12 mouse cellular contexts compared by ENCODE assay signal in genomic region chr5:124091951-124092406, GRCm38 (mm10). TPM values are rescaled to one million over a fixed set of nuclear protein-coding genes. Genes with fewer than 3 reads are reported as not detected.
DNase-seq lines count a peak whose midpoint lies in the region; ATAC-seq and TF ChIP-seq lines count a peak whose summit lies in the region.
"Had no signal": no experiment of that assay in that cellular context is flagged by ENCODE, and none has a peak within 500 bp of the region (broad histone marks: within the 10 kb centered on the region; RNA-seq: fewer than 3 reads in every experiment).

No protein-coding gene starts in this region.

- ATAC-seq in lung, embryonic 16.5 days (ENCODE audit: low read depth): 0 out of 2 replicates have a peak, but pooled peaks have one; percentile 10
- peak; percentile 68 for ATAC-seq in erythroblast, adult 5-6 weeks (replicated peaks; ENCODE audit: low FRiP score, poor library complexity, severe bottlenecking)
- ATAC-seq in liver, embryonic 14.5 days (ENCODE audit: insufficient read depth): peak; percentile 71
- peak; percentile 74 for ATAC-seq in stomach, embryonic 16.5 days (ENCODE audit: insufficient read depth, low FRiP score)
- ATAC-seq: forebrain, embryonic 15.5 days had no signal

- H3K4me1 ChIP-seq in lung, embryonic 16.5 days (replicated peaks; ENCODE audit: control insufficient read depth, insufficient read depth, low read length): peaks cover 17% of the 10 kb centered on the region
- H3K4me1 ChIP-seq in liver, embryonic 14.5 days (replicated peaks; ENCODE audit: control insufficient read depth in 2 of 2, insufficient read depth in 2 of 2, low read length in 1 of 2): peaks cover 28 to 30% of the 10 kb centered on the region in 2 experiments
- H3K4me1 ChIP-seq in stomach, embryonic 16.5 days (ENCODE audit: control insufficient read depth, insufficient read depth, low read length): peaks cover 6% of the 10 kb centered on the region

- H3K27ac ChIP-seq in lung, embryonic 16.5 days (ENCODE audit: low read length): no peak overlapping the region
- H3K27ac ChIP-seq in liver, embryonic 14.5 days: peak overlapping the region; percentile 80
- H3K27ac ChIP-seq in stomach, embryonic 16.5 days (ENCODE audit: low read length): peak overlapping the region; percentile 31; the same call in 1 of the 2 replicates
- H3K27ac ChIP-seq: embryonic facial prominence, embryonic 10.5 days; forebrain, embryonic 15.5 days had no signal

- no peak for DNase-seq in lung, postnatal 14 days
- DNase-seq in liver, embryonic 14.5 days (ENCODE audit: low read depth in 3 of 3, low spot score in 3 of 3): peak; percentile 76 to 93 (median 80)
- DNase-seq in right cerebral cortex, postnatal 25 days: no peak
- no peak for DNase-seq in heart, adult 18-20 months
- no peak for DNase-seq in gastrocnemius, postnatal 4 days (ENCODE audit: low spot score in 2 of 2)
- DNase-seq: kidney, postnatal 10 days; thymus, postnatal 4 days had no signal

- no peak overlapping the region for H3K4me2 ChIP-seq in lung, embryonic 16.5 days (ENCODE audit: low read depth, low read length)
- peak overlapping the region; percentile 62 for H3K4me2 ChIP-seq in liver, embryonic 14.5 days (ENCODE audit: low read depth)
- no peak overlapping the region for H3K4me2 ChIP-seq in stomach, embryonic 16.5 days (ENCODE audit: low read depth, low read length)
- H3K4me2 ChIP-seq: forebrain, embryonic 15.5 days had no signal

- 33% methylated on average over 9 of the region's 9 CpGs for WGBS in lung, embryonic 16.5 days
- 17% methylated on average over 9 of the region's 9 CpGs for WGBS in liver, embryonic 14.5 days (ENCODE audit: insufficient replicate concordance)
- 38% methylated on average over 9 of the region's 9 CpGs for WGBS in stomach, embryonic 16.5 days

- peak; percentile 98 for TF ChIP-seq EP300 in liver, embryonic 14.5 days (IDR thresholded peaks at IDR 0.05; ENCODE audit: low read depth)

- H3K4me3 ChIP-seq in lung, embryonic 16.5 days (ENCODE audit: low read length): no peak overlapping the region
- peak overlapping the region; percentile 21 to 31; a peak in 3 of 4 replicates for H3K4me3 ChIP-seq in liver, embryonic 14.5 days (ENCODE audit: insufficient read depth in 1 of 2, low read depth in 2 of 2, low read length in 2 of 2)
- H3K4me3 ChIP-seq in stomach, embryonic 16.5 days (replicated peaks; ENCODE audit: low read length): no peak overlapping the region
- H3K4me3 ChIP-seq: embryonic facial prominence, embryonic 10.5 days; forebrain, embryonic 15.5 days had no signal

- TF ChIP-seq CTCF in liver, embryonic 14.5 days (IDR thresholded peaks at IDR 0.05; ENCODE audit: low read depth): no peak

- H3K9me3 ChIP-seq in lung, embryonic 16.5 days (ENCODE audit: control insufficient read depth, low read length): no peaks in the 10 kb centered on the region
- H3K9me3 ChIP-seq in liver, embryonic 14.5 days (ENCODE audit: control insufficient read depth, low read length): no peaks in the 10 kb centered on the region
- H3K9me3 ChIP-seq in stomach, embryonic 16.5 days (replicated peaks; ENCODE audit: control insufficient read depth, low read length): no peaks in the 10 kb centered on the region
- H3K9me3 ChIP-seq: embryonic facial prominence, embryonic 10.5 days; forebrain, embryonic 15.5 days had no signal

- no peaks in the 10 kb centered on the region for H3K36me3 ChIP-seq in lung, embryonic 16.5 days (ENCODE audit: control insufficient read depth, insufficient read depth, low read length)
- H3K36me3 ChIP-seq in liver, embryonic 14.5 days (replicated peaks; ENCODE audit: control insufficient read depth, insufficient read depth, low read depth): no peaks in the 10 kb centered on the region; the same call in 1 of the 2 replicates
- H3K36me3 ChIP-seq in stomach, embryonic 16.5 days (ENCODE audit: control insufficient read depth, insufficient read depth, low read length): no peaks in the 10 kb centered on the region
- H3K36me3 ChIP-seq: embryonic facial prominence, embryonic 10.5 days; forebrain, embryonic 15.5 days had no signal

- H3K27me3 ChIP-seq in lung, embryonic 16.5 days (ENCODE audit: control insufficient read depth, insufficient read depth, low read depth, low read length): no peaks in the 10 kb centered on the region
- H3K27me3 ChIP-seq in liver, embryonic 14.5 days (ENCODE audit: control insufficient read depth, insufficient read depth, low read length): no peaks in the 10 kb centered on the region
- no peaks in the 10 kb centered on the region for H3K27me3 ChIP-seq in stomach, embryonic 16.5 days (ENCODE audit: control insufficient read depth, insufficient read depth, low read length)

- no peak overlapping the region for H3K9ac ChIP-seq in lung, embryonic 16.5 days (ENCODE audit: low read length)
- H3K9ac ChIP-seq in liver, embryonic 14.5 days (replicated peaks): peak overlapping the region; percentile 55
- H3K9ac ChIP-seq in stomach, embryonic 16.5 days (ENCODE audit: low read length): no peak overlapping the region
- H3K9ac ChIP-seq: forebrain, embryonic 15.5 days had no signal

RNA-seq across cellular contexts. Expression of gene Abcb9, which starts 3.6 kb away (rescaled TPM):
- 2.7 and 3.8 TPM in 2 replicates for polyA plus RNA-seq in lung, embryonic 16.5 days (2015; fragmentation: Nextera tagmentation; extraction: Ambion mirVana)
- total RNA-seq in erythroblast, adult 5-6 weeks (2015; ENCODE audit: low replicate concordance): 13.8 and 15.5 TPM in 2 replicates
- total RNA-seq in erythroblast, adult 5-6 weeks (2017; ENCODE audit: low replicate concordance): 19.1 and 23.4 TPM in 2 replicates
- polyA plus RNA-seq in liver, embryonic 14.5 days (2012; rRNA removed): 2.9 and 3.1 TPM in 2 replicates
- 2.6 and 3.6 TPM in 2 replicates for polyA plus RNA-seq in liver, embryonic 14.5 days (2014; fragmentation: Nextera tagmentation; extraction: Ambion mirVana)
- 3.2 and 3.7 TPM in 2 replicates for polyA plus RNA-seq in stomach, embryonic 16.5 days (2015; fragmentation: Nextera tagmentation; extraction: Ambion mirVana)
- 10 to 100 TPM in 1 of 2 experiments, 1 to 10 TPM in 1; 8.9 to 10.7 TPM for total RNA-seq in heart, adult 18-20 months (2021)
- total RNA-seq in gastrocnemius, postnatal 4 days (2021): 1 to 10 TPM; 5.2 to 6.1 TPM

RNA-seq across cellular contexts. Expression of gene Ogfod2, which starts 20.1 kb away (rescaled TPM):
- polyA plus RNA-seq in lung, embryonic 16.5 days (2015; fragmentation: Nextera tagmentation; extraction: Ambion mirVana): 29.7 and 33.1 TPM in 2 replicates
- total RNA-seq in erythroblast, adult 5-6 weeks (2015; ENCODE audit: low replicate concordance): 4.8 and 6.9 TPM in 2 replicates
- total RNA-seq in erythroblast, adult 5-6 weeks (2017; ENCODE audit: low replicate concordance): 13.9 and 19.9 TPM in 2 replicates
- polyA plus RNA-seq in liver, embryonic 14.5 days (2012; rRNA removed): 10.0 and 12.5 TPM in 2 replicates
- polyA plus RNA-seq in liver, embryonic 14.5 days (2014; fragmentation: Nextera tagmentation; extraction: Ambion mirVana): 10.1 and 10.9 TPM in 2 replicates
- 27.7 and 30.2 TPM in 2 replicates for polyA plus RNA-seq in stomach, embryonic 16.5 days (2015; fragmentation: Nextera tagmentation; extraction: Ambion mirVana)
- 10 to 100 TPM; 15.1 to 17.5 TPM for total RNA-seq in heart, adult 18-20 months (2021)
- total RNA-seq in gastrocnemius, postnatal 4 days (2021): 10 to 100 TPM in 1 of 2 experiments, 1 to 10 TPM in 1; 9.0 to 11.2 TPM

RNA-seq across cellular contexts. Expression of gene Arl6ip4, which starts 23.9 kb away (rescaled TPM):
- 98.8 and 99.9 TPM in 2 replicates for polyA plus RNA-seq in lung, embryonic 16.5 days (2015; fragmentation: Nextera tagmentation; extraction: Ambion mirVana)
- total RNA-seq in erythroblast, adult 5-6 weeks (2015; ENCODE audit: low replicate concordance): 18.4 and 22.9 TPM in 2 replicates
- 12.2 and 65.1 TPM in 2 replicates for total RNA-seq in erythroblast, adult 5-6 weeks (2017; ENCODE audit: low replicate concordance)
- polyA plus RNA-seq in liver, embryonic 14.5 days (2012; rRNA removed): 34.4 and 50.6 TPM in 2 replicates
- polyA plus RNA-seq in liver, embryonic 14.5 days (2014; fragmentation: Nextera tagmentation; extraction: Ambion mirVana): 52.2 and 56.5 TPM in 2 replicates
- 76.1 and 81.6 TPM in 2 replicates for polyA plus RNA-seq in stomach, embryonic 16.5 days (2015; fragmentation: Nextera tagmentation; extraction: Ambion mirVana)
- total RNA-seq in heart, adult 18-20 months (2021): 10 to 100 TPM; 36.3 to 37.8 TPM
- 10 to 100 TPM; 69.9 to 76.4 TPM for total RNA-seq in gastrocnemius, postnatal 4 days (2021)

RNA-seq across cellular contexts. Expression of gene Vps37b, which starts 59.9 kb away (rescaled TPM):
- 39.2 and 41.6 TPM in 2 replicates for polyA plus RNA-seq in lung, embryonic 16.5 days (2015; fragmentation: Nextera tagmentation; extraction: Ambion mirVana)
- 14.4 and 27.9 TPM in 2 replicates for total RNA-seq in erythroblast, adult 5-6 weeks (2015; ENCODE audit: low replicate concordance)
- total RNA-seq in erythroblast, adult 5-6 weeks (2017; ENCODE audit: low replicate concordance): 6.8 and 7.9 TPM in 2 replicates
- polyA plus RNA-seq in liver, embryonic 14.5 days (2012; rRNA removed): 11.3 and 11.5 TPM in 2 replicates
- polyA plus RNA-seq in liver, embryonic 14.5 days (2014; fragmentation: Nextera tagmentation; extraction: Ambion mirVana): 8.8 and 12.6 TPM in 2 replicates
- polyA plus RNA-seq in stomach, embryonic 16.5 days (2015; fragmentation: Nextera tagmentation; extraction: Ambion mirVana): 39.6 and 44.4 TPM in 2 replicates
- total RNA-seq in heart, adult 18-20 months (2021): 10 to 100 TPM; 15.1 to 15.2 TPM
- total RNA-seq in gastrocnemius, postnatal 4 days (2021): 10 to 100 TPM; 24.4 to 29.3 TPM

Comparison
In these comparisons a context has a peak if more than half of its experiments do, and no peak if none do; other contexts are left out.
1. ATAC-seq: peak in every context shown above with its lines; median percentile 74 in stomach, embryonic 16.5 days; 71 in liver, embryonic 14.5 days; 68 in erythroblast, adult 5-6 weeks; 10 in lung, embryonic 16.5 days.
2. H3K4me3 ChIP-seq: peak in liver, embryonic 14.5 days (2 of 2); none in lung, embryonic 16.5 days (single experiment) and stomach, embryonic 16.5 days (single experiment).
3. DNase-seq: peak in liver, embryonic 14.5 days (3 of 3); none in lung, postnatal 14 days (single experiment), right cerebral cortex, postnatal 25 days (single experiment), heart, adult 18-20 months (0 of 2) and gastrocnemius, postnatal 4 days (0 of 2).